Mouse (Mus musculus) cerebellum, adult 11-12 months (tissue): Measurements from ENCODE around the gene Ccnl2.
"Not testable (repeated sequence)": the region's sequence is repeated elsewhere in the genome, so short reads cannot be mapped to it uniquely, and the experiment has no call there.

Experiments
- DNase-seq: peaks from one replicate; pipeline ENCODE4 v3.0.0; 2022

Ccnl2 gene

GRCm38 (mm10) chr4:155811929-155812664, at the start of gene Ccnl2:
TSS of gene Ccnl2 (plus strand) at chr4:155812489.
- DNase-seq = peak; percentile 93

- peak; percentile 42 for DNase-seq
Measured at GRCm38 (mm10) chr4:155769496-155769879, 42.8 kb upstream of the Ccnl2 start.

GRCm38 (mm10) chr4:155769880-155770512, 42.3 kb upstream of the Ccnl2 start:
- peak; percentile 93 for DNase-seq

GRCm38 (mm10) chr4:155770626-155771025, 41.7 kb upstream of the Ccnl2 start:
- no peak for DNase-seq

- DNase-seq = no peak
Measured at GRCm38 (mm10) chr4:155771706-155772105, 40.6 kb upstream of the Ccnl2 start.

- peak; percentile 64 for DNase-seq
Measured at GRCm38 (mm10) chr4:155772786-155773185, 39.5 kb upstream of the Ccnl2 start.

- DNase-seq = no peak
Measured at GRCm38 (mm10) chr4:155773335-155774078, 38.8 kb upstream of the Ccnl2 start.

- DNase-seq = peak; percentile 89
Measured at GRCm38 (mm10) chr4:155774280-155774754, 38.0 kb upstream of the Ccnl2 start, which contains the start of gene Vwa1. TSS of gene Vwa1 (minus strand) at chr4:155774698.

- DNase-seq = peak; percentile 79
Measured at GRCm38 (mm10) chr4:155774971-155775740, 37.1 kb upstream of the Ccnl2 start.

GRCm38 (mm10) chr4:155775855-155776254, 36.4 kb upstream of the Ccnl2 start:
- peak; percentile 82 for DNase-seq

- no peak for DNase-seq
Measured at GRCm38 (mm10) chr4:155776704-155777335, 35.5 kb upstream of the Ccnl2 start.

GRCm38 (mm10) chr4:155777816-155778215, 34.5 kb upstream of the Ccnl2 start:
- no peak for DNase-seq

GRCm38 (mm10) chr4:155779498-155779897, 32.8 kb upstream of the Ccnl2 start:
- DNase-seq = no peak

GRCm38 (mm10) chr4:155780895-155781294, 31.4 kb upstream of the Ccnl2 start:
- DNase-seq = no peak

- DNase-seq = no peak
Measured at GRCm38 (mm10) chr4:155783486-155784080, 28.7 kb upstream of the Ccnl2 start.

GRCm38 (mm10) chr4:155784081-155784701, 28.1 kb upstream of the Ccnl2 start:
- peak; percentile 83 for DNase-seq

- DNase-seq = no peak
Measured at GRCm38 (mm10) chr4:155785246-155785645, 27.0 kb upstream of the Ccnl2 start.

- DNase-seq = no peak
Measured at GRCm38 (mm10) chr4:155785819-155786218, 26.5 kb upstream of the Ccnl2 start, which contains the start of gene Tmem88b. TSS of gene Tmem88b (minus strand) at chr4:155785874.

GRCm38 (mm10) chr4:155788300-155788699, 24.0 kb upstream of the Ccnl2 start:
- DNase-seq = no peak

- not testable (repeated sequence) for DNase-seq
Measured at GRCm38 (mm10) chr4:155788833-155789232, 23.5 kb upstream of the Ccnl2 start.

GRCm38 (mm10) chr4:155790021-155790489, 22.2 kb upstream of the Ccnl2 start, which contains the start of gene Ankrd65:
TSS of gene Ankrd65 (plus strand) at chr4:155790439.
- no peak for DNase-seq
